Comparison of ENCODE assay signal across 8 mouse cellular contexts in the genomic region with DNA sequence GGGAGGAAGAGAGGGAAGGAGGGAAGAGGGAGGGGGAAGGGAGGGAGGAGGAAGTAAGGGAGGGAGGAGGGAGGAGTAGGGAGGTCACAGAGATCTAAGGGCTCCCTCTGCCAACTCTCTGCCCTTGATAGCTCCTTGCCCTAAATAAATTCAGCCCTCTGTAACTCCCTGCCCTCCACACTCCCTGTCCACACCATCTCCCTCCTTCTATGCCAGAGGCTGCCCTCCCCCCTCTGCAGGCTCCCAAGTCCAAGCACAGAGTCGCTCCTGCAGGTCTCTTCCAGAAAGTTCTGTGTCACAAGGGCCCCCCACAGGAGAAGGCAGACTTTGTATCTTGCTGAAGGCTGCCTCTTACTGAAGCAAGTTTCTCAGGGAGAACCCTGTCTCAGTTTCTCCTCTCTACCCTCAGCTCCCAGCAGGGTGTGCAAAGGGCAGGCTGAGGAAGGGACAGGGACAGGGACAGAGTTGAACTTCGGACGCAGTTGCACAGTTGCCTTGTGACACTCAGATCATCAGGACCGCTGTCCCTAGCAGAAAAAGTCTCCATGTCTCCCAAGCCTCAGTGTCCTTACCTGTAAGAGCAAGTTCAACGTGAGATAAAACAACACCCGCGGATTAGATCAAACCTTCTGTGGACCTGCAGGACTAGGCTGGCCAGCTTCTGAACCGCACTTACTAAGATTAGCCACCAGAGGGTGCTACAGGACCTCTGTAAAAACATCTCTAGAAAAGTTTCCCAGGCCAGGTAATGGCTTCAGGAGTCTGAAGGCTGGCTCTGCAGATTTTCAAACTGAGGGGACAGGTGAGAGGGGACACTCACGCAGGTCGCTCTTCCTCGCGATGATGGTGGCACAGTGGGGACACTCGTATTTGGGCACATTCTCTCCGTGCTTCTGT. TPM values are rescaled to one million over a fixed set of nuclear protein-coding genes. Genes with fewer than 3 reads are reported as not detected.
A peak's percentile ranks its signal among the peaks of the same experiment; 100 is the strongest.
DNase-seq lines count a peak whose midpoint lies in the region; ATAC-seq and TF ChIP-seq lines count a peak whose summit lies in the region.

No protein-coding gene starts in this region.

- H3K27me3 ChIP-seq in hindbrain, postnatal 0 days (ENCODE audit: insufficient read depth, low read length), result no peaks in the 10 kb centered on the region

- H3K36me3 ChIP-seq in hindbrain, postnatal 0 days (ENCODE audit: insufficient read depth, low read length), result no peaks in the 10 kb centered on the region

- TF ChIP-seq CTCF in gastrocnemius, adult 2 months (IDR thresholded peaks at IDR 0.05), result peak; percentile 89
- TF ChIP-seq CTCF in hindbrain, postnatal 0 days (IDR thresholded peaks at IDR 0.05; ENCODE audit: low read depth), result peak; percentile 90

- no peak overlapping the region for H3K9ac ChIP-seq in hindbrain, postnatal 0 days (replicated peaks; ENCODE audit: low read length)

- H3K4me1 ChIP-seq in hindbrain, postnatal 0 days (ENCODE audit: insufficient read depth, low read length), result no peaks in the 10 kb centered on the region

- H3K4me2 ChIP-seq in hindbrain, postnatal 0 days (ENCODE audit: low read depth, low read length), result no peak overlapping the region

- DNase-seq in adrenal gland, adult (ENCODE audit: inconsistent age in 2 of 2, low spot score in 1 of 2), result peak; percentile 52 to 90
- no peak for DNase-seq in adrenal gland, adult 8-10 months
- DNase-seq in cerebellum, postnatal 14 days, result peak; percentile 75 to 81
- DNase-seq in gastrocnemius, adult 2 months, result peak; percentile 37
- DNase-seq in hindbrain, postnatal 0 days (ENCODE audit: low spot score), result peak; percentile 84
- DNase-seq in layer of hippocampus, postnatal 36 days, result peak; percentile 42 to 70
- peak; percentile 73 for DNase-seq in lung, postnatal 36 days
- peak; percentile 68 to 79 for DNase-seq in right cerebral cortex, postnatal 10 days (ENCODE audit: low spot score in 2 of 2)

- H3K9me3 ChIP-seq in hindbrain, postnatal 0 days (ENCODE audit: low read length), result no peaks in the 10 kb centered on the region

- H3K4me3 ChIP-seq in gastrocnemius, adult 2 months, result no peak overlapping the region
- no peak overlapping the region for H3K4me3 ChIP-seq in hindbrain, postnatal 0 days (ENCODE audit: low read length)

- peak; percentile 52 for ATAC-seq in hindbrain, postnatal 0 days

- intact Hi-C loops in gastrocnemius, adult 2 months (cut with DNase I), result loop anchor here (1.0 to 10.0 kb wide), 4 partner anchors 77 to 455 kb away; no protein-coding TSS in a partner anchor

- H3K27ac ChIP-seq in gastrocnemius, adult 2 months, result no peak overlapping the region
- H3K27ac ChIP-seq in hindbrain, postnatal 0 days, result no peak overlapping the region

- WGBS in hindbrain, postnatal 0 days, result 20% methylated on average over 14 of the region's 14 CpGs

RNA-seq across cellular contexts. Expression of gene Ctcfl, which starts 12.2 kb away (rescaled TPM):
- total RNA-seq in adrenal gland, adult 8-10 months (2022), result under 1 TPM in 2 of 4 experiments, not detected in 2; 0.13 to 0.22 TPM
- under 1 TPM in 1 of 2 experiments, not detected in 1; 0.23 TPM for total RNA-seq in gastrocnemius, adult 2 months (2021)
- not detected in 2 replicates for total RNA-seq in hindbrain, postnatal 0 days (2014; rRNA removed)
- not detected in 2 replicates for polyA plus RNA-seq in hindbrain, postnatal 0 days (2015; fragmentation: Nextera tagmentation; extraction: Ambion mirVana)
- not detected for total RNA-seq in layer of hippocampus, postnatal 36 days (2021)

RNA-seq across cellular contexts. Expression of gene Pck1, which starts 45.7 kb away (rescaled TPM):
- 100 to 1,000 TPM; 135 to 516 (median 360) TPM for total RNA-seq in adrenal gland, adult 8-10 months (2022)
- 1 to 10 TPM in 1 of 2 experiments, under 1 TPM in 1; 0.41 to 3.3 TPM for total RNA-seq in gastrocnemius, adult 2 months (2021)
- 0.21 TPM in 1 of 2 replicates, not detected in the other for total RNA-seq in hindbrain, postnatal 0 days (2014; rRNA removed)
- polyA plus RNA-seq in hindbrain, postnatal 0 days (2015; fragmentation: Nextera tagmentation; extraction: Ambion mirVana), result not detected in 2 replicates
- total RNA-seq in layer of hippocampus, postnatal 36 days (2021), result not detected

Comparison
In these comparisons a context has a peak if more than half of its experiments do, and no peak if none do; other contexts are left out.
1. RNA of gene Pck1, which starts 45.7 kb away (total RNA-seq): 135 to 516 TPM in adrenal gland, adult 8-10 months; 0.41 to 3.3 TPM in gastrocnemius, adult 2 months, 0.21 TPM in hindbrain, postnatal 0 days and not detected in layer of hippocampus, postnatal 36 days; every median in the first group is over 10 times any median in the second.